Mouse (Mus musculus): ENCODE results near the gene Ppp4r3b. TPM values are rescaled to one million over a fixed set of nuclear protein-coding genes. Genes with fewer than 3 reads are reported as not detected.

Gene Ppp4r3b
- polyA plus RNA-seq, 1 experiment from 2014 or later: 61.5 TPM

DNA sequence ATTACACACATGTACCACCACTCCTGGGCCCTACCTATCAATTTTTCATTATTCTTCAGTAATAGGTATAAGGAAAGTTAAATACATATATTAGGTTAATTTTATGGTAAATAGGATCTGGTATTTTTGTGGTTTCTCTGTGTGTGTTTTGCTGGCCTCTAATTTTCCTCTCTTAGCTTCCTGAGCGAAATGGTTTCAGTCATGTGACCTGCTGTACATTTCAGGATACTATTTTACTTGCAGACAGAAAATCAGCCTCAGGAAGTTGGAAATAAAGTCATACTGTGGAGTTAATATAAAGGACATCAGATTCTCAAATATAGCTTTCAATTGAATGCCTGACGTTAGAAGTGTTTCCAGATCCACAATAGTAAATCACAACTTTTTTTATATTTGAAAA, 16.3 kb downstream of the Ppp4r3b start:
- no peaks in the 10 kb centered on the region for H3K4me1 ChIP-seq
- no peak overlapping the region for H3K4me3 ChIP-seq
- no peak for DNase-seq (ENCODE audit: low spot score)
- H3K27me3 ChIP-seq (ENCODE audit: insufficient read depth, poor library complexity, severe bottlenecking): no peaks in the 10 kb centered on the region
- H3K36me3 ChIP-seq: peaks cover 55% of the 10 kb centered on the region; the same call in 1 of the 2 replicates
- WGBS: 91% methylated on average over 2 of the region's 2 CpGs
- H3K9me3 ChIP-seq: no peaks in the 10 kb centered on the region
- H3K27ac ChIP-seq: no peak overlapping the region

DNA sequence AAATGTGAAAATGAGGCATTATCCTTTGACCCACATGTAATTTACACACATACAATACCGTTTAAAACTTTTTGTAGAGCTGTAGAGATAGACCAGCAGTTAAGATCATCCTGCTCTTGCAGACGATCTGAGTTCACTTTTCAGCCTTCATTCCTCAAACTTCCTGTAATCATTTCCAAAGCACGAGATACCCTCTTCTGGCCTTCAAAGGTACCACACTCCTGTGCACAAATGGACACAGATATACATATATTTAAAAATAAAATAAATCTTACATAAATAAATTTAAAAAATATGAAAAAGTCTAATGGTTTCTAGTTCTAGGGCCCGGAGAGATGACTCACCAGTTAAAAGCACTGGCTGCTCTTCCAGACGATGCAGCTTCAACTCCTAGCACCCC, 31.0 kb downstream of the Ppp4r3b start:
- no peak overlapping the region for H3K4me3 ChIP-seq
- no peak overlapping the region for H3K27ac ChIP-seq
- no peaks in the 10 kb centered on the region for H3K27me3 ChIP-seq (ENCODE audit: insufficient read depth, poor library complexity, severe bottlenecking)
- WGBS: 82% methylated on average over 5 of the region's 5 CpGs
- H3K4me1 ChIP-seq: no peaks in the 10 kb centered on the region
- H3K36me3 ChIP-seq: peaks cover 65% of the 10 kb centered on the region
- DNase-seq (ENCODE audit: low spot score): no peak
- no peaks in the 10 kb centered on the region for H3K9me3 ChIP-seq

- 89% methylated on average over 2 of the region's 2 CpGs for whole genome bisulfite sequencing
- H3K27me3 ChIP-seq (ENCODE audit: insufficient read depth, poor library complexity, severe bottlenecking): no peaks in the 10 kb centered on the region
- no peak overlapping the region for H3K27ac ChIP-seq
- no peak for DNase-seq (ENCODE audit: low spot score)
- H3K9me3 ChIP-seq: no peaks in the 10 kb centered on the region
- H3K36me3 ChIP-seq: peaks cover 50% of the 10 kb centered on the region
- H3K4me1 ChIP-seq: no peaks in the 10 kb centered on the region
- H3K4me3 ChIP-seq: no peak overlapping the region
These were observed 37.1 kb downstream of the Ppp4r3b start for GRCm38 (mm10) chr11:29209774-29210173.

- H3K27me3 ChIP-seq (ENCODE audit: insufficient read depth, poor library complexity, severe bottlenecking): no peaks in the 10 kb centered on the region
- no peak for DNase-seq (ENCODE audit: low spot score)
- H3K4me1 ChIP-seq: no peaks in the 10 kb centered on the region
- no peaks in the 10 kb centered on the region for H3K9me3 ChIP-seq
- H3K36me3 ChIP-seq: peaks cover 77% of the 10 kb centered on the region
- no peak overlapping the region for H3K4me3 ChIP-seq
- WGBS: 84% methylated on average over 2 of the region's 2 CpGs
- no peak overlapping the region for H3K27ac ChIP-seq
These were observed 43.5 kb downstream of the Ppp4r3b start for GRCm38 (mm10) chr11:29216196-29216595.

- Histone ChIP-seq H3K4me1 (no peaks in the 10 kb centered on the region), H3K27ac (no peak overlapping the region), H3K27me3 (ENCODE audit: insufficient read depth, poor library complexity, severe bottlenecking) (no peaks in the 10 kb centered on the region), H3K9me3 (no peaks in the 10 kb centered on the region), H3K36me3 (peaks cover 79% of the 10 kb centered on the region), H3K4me3 (no peak overlapping the region)
- DNase-seq (ENCODE audit: low spot score): no peak
These were observed 46.4 kb downstream of the Ppp4r3b start for GRCm38 (mm10) chr11:29219055-29219454.

DNA sequence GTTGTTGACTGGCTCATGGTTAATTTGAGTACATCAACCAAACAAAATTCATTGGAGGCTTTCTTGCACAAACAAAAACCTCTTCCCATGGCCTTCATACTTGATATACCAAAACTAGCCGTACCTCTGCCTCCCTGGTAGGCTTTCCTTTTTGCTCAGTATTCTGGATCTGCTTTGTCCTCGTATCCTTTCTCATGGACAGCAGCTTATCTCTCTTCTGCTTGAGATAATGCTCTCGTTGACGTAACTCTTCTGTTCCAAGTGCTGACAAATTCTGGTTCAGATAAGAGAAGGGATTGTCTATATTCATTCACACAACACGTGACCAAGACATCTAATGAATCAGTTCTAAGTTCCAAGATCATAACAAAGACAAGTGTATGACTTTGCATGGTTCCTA, 49.6 kb downstream of the Ppp4r3b start:
- Histone ChIP-seq H3K4me3 (no peak overlapping the region), H3K9me3 (no peaks in the 10 kb centered on the region), H3K27me3 (ENCODE audit: insufficient read depth, poor library complexity, severe bottlenecking) (no peaks in the 10 kb centered on the region), H3K36me3 (peaks cover 75% of the 10 kb centered on the region), H3K4me1 (no peaks in the 10 kb centered on the region), H3K27ac (no peak overlapping the region)
- DNase-seq (ENCODE audit: low spot score): no peak
- 31% methylated on average over 5 of the region's 5 CpGs for WGBS

GRCm38 (mm10) chr11:29224754-29225153, 52.1 kb downstream of the Ppp4r3b start:
- WGBS: 90% methylated on average over 2 of the region's 2 CpGs
- H3K27ac ChIP-seq: no peak overlapping the region
- H3K9me3 ChIP-seq: no peaks in the 10 kb centered on the region
- DNase-seq (ENCODE audit: low spot score): no peak
- no peaks in the 10 kb centered on the region for H3K27me3 ChIP-seq (ENCODE audit: insufficient read depth, poor library complexity, severe bottlenecking)
- H3K4me1 ChIP-seq: no peaks in the 10 kb centered on the region
- H3K36me3 ChIP-seq: peaks cover 85% of the 10 kb centered on the region
- no peak overlapping the region for H3K4me3 ChIP-seq

DNA sequence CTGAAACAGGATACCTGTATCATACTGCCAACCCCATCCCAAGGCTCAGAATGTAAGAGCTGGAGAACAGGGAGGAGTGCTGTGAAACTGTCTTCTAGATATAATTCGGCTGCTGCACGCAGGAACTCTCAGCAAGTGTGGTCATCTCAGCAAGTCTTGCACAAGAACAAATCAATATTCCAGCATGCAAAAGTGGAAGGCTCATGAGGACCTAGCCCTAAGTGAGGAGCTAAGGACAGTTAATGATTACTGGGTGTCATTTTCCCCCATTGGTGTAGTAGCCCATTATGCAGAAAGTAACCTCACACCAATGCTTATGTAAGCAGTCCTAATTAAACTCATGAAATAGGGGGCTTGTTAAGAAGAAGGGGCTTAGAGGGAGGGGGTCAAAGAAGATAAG, 56.3 kb downstream of the Ppp4r3b start:
- no peak overlapping the region for H3K27ac ChIP-seq
- 0 out of 2 replicates have a peak, but pooled peaks cover 3% of the 10 kb centered on the region for H3K4me1 ChIP-seq
- WGBS: 92% methylated on average over 2 of the region's 2 CpGs
- H3K4me3 ChIP-seq: no peak overlapping the region
- DNase-seq (ENCODE audit: low spot score): no peak
- H3K9me3 ChIP-seq: no peaks in the 10 kb centered on the region
- no peaks in the 10 kb centered on the region for H3K27me3 ChIP-seq (ENCODE audit: insufficient read depth, poor library complexity, severe bottlenecking)
- H3K36me3 ChIP-seq: peaks cover 49% of the 10 kb centered on the region

DNA sequence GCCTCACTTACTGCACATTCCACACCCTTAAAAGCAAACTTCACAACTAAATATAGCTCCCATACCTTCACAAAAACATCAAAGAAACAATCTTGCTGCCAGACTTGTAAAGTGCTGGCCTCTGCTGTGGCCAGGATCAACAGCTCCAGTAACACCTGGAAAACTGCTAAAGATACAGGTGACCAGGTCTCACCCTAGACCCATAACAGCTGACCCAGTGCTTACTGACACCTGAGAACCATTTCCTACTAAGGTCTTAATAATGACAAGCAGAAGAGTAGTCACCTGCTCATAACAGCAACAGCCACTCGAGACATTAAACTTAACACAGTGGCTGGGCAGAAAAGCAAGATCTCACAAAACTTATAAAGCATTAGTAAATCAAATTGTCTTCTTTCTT, 60.9 kb downstream of the Ppp4r3b start:
- Histone ChIP-seq H3K27ac (no peak overlapping the region), H3K9me3 (no peaks in the 10 kb centered on the region), H3K4me3 (no peak overlapping the region), H3K27me3 (ENCODE audit: insufficient read depth, poor library complexity, severe bottlenecking) (no peaks in the 10 kb centered on the region), H3K4me1 (0 out of 2 replicates have a peak, but pooled peaks cover 3% of the 10 kb centered on the region), H3K36me3 (peaks cover 14% of the 10 kb centered on the region)
- no peak for DNase-seq (ENCODE audit: low spot score)
- 91% methylated on average over 1 of the region's 1 CpGs for WGBS

DNA sequence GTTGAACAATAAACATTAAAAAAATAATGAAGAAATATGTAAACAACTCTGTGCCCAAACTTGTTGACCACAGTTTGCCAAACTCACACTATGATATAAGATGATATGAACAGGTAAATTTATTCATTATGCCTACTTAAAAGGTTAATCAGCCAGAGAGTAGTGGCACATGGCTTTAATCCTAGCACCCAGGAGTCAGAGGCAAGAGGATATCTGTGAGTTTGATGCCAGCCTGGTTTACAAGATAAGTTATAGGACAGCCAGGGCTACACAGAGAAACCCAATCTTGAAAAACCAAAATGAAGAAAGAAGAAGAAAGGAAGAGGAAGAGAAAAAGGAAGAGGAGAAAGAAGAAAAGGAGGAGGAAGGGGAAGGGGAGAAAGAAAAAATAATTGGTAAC, 64.7 kb downstream of the Ppp4r3b start:
- H3K27ac ChIP-seq: no peak overlapping the region
- no peak for DNase-seq (ENCODE audit: low spot score)
- no peaks in the 10 kb centered on the region for H3K9me3 ChIP-seq
- H3K36me3 ChIP-seq: peaks cover 6% of the 10 kb centered on the region; the same call in 1 of the 2 replicates
- H3K4me3 ChIP-seq: no peak overlapping the region
- no peaks in the 10 kb centered on the region for H3K27me3 ChIP-seq (ENCODE audit: insufficient read depth, poor library complexity, severe bottlenecking)
- H3K4me1 ChIP-seq: 0 out of 2 replicates have a peak, but pooled peaks cover 3% of the 10 kb centered on the region

- Histone ChIP-seq H3K27ac (no peak overlapping the region), H3K36me3 (peaks cover 12% of the 10 kb centered on the region; the same call in 1 of the 2 replicates), H3K4me3 (no peak overlapping the region), H3K27me3 (ENCODE audit: insufficient read depth, poor library complexity, severe bottlenecking) (no peaks in the 10 kb centered on the region), H3K4me1 (0 out of 2 replicates have a peak, but pooled peaks cover 3% of the 10 kb centered on the region), H3K9me3 (no peaks in the 10 kb centered on the region)
- DNase-seq (ENCODE audit: low spot score): no peak
These were observed 65.4 kb downstream of the Ppp4r3b start for GRCm38 (mm10) chr11:29238047-29238446.

DNA sequence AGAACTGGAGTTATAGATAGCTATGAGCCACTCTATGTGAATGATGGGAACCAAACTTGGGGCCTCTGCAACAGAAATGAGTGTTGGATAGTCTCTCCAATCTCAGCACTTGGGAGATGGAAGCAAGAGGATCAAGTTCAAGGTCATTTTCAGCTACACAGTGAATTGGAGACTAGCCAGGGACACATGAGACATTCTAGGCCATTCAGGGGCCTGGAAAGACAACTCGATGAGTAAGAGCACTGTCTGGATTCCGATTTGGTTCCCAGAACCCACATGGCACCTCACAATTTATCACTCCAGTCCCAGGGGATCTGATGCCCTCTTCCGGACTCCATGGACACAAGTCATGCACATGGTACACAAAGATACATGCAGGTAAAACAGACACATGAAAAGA, 65.9 kb downstream of the Ppp4r3b start:
- no peaks in the 10 kb centered on the region for H3K27me3 ChIP-seq (ENCODE audit: insufficient read depth, poor library complexity, severe bottlenecking)
- H3K27ac ChIP-seq: no peak overlapping the region
- H3K9me3 ChIP-seq: no peaks in the 10 kb centered on the region
- peaks cover 13% of the 10 kb centered on the region; the same call in 1 of the 2 replicates for H3K36me3 ChIP-seq
- 89% methylated on average over 3 of the region's 3 CpGs for WGBS
- H3K4me3 ChIP-seq: no peak overlapping the region
- 0 out of 2 replicates have a peak, but pooled peaks cover under 1% of the 10 kb centered on the region for H3K4me1 ChIP-seq
- DNase-seq (ENCODE audit: low spot score): no peak

DNA sequence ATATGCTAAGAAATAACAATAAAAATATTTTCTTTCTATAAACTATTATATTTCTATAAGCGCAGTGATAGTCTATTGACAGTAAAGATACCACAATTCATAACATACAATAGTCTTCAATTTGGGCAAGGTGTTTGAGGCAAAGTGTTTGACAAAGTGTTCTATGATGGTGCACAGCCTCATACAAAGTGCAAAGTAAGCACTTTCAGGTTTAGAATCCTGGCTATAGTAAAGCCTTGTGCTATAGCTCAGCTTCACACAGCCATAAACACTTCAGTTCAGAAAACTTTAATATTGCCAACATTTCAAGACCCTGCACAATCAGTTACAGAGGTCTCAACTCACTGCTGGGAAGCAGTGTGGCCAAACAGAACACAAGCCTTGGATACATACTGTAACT, 66.7 kb downstream of the Ppp4r3b start:
- Histone ChIP-seq H3K36me3 (peaks cover 13% of the 10 kb centered on the region; the same call in 1 of the 2 replicates), H3K4me1 (no peaks in the 10 kb centered on the region), H3K27me3 (ENCODE audit: insufficient read depth, poor library complexity, severe bottlenecking) (no peaks in the 10 kb centered on the region), H3K27ac (no peak overlapping the region), H3K4me3 (no peak overlapping the region), H3K9me3 (no peaks in the 10 kb centered on the region)
- DNase-seq (ENCODE audit: low spot score): no peak
- 94% methylated on average over 1 of the region's 1 CpGs for WGBS

DNA sequence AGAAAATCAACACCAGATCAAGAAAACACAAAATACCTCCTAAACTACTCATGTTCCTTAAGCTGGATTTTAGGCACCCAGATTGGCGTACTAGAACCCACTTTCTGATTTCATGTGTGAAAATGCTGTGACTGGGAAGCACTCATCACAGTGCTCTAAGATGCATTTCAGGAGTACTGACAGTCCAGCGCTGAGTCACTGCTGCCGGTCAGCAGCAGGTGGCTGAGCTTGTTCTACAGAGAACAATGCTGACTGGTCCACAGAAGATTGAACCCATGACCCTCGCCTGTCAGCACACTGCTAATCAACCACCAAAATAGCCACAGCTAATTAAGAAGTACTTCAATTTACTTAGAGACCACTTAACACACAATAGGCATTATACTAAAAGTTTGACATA, 69.3 kb downstream of the Ppp4r3b start:
- Histone ChIP-seq H3K27ac (no peak overlapping the region), H3K4me3 (no peak overlapping the region), H3K27me3 (ENCODE audit: insufficient read depth, poor library complexity, severe bottlenecking) (no peaks in the 10 kb centered on the region), H3K9me3 (no peaks in the 10 kb centered on the region), H3K36me3 (peaks cover 13% of the 10 kb centered on the region; the same call in 1 of the 2 replicates), H3K4me1 (peaks cover 9% of the 10 kb centered on the region; the same call in 1 of the 2 replicates)
- WGBS: 71% methylated on average over 4 of the region's 4 CpGs
- DNase-seq (ENCODE audit: low spot score): peak; percentile 63

Data from heart, embryonic 10.5 days (tissue).